Mouse (Mus musculus) limb, embryonic 11.5 days (tissue): Measurements from ENCODE around the gene Lrrc47. TPM values are rescaled to one million over a fixed set of nuclear protein-coding genes. Genes with fewer than 3 reads are reported as not detected.

ENCODE experiments used
- ATAC-seq: fragments of 200-750 bp; cut with Nextera tagmentation; 2 replicates; pipeline ENCODE4 v1.8.0; 2017; ENCODE audit warnings: low read depth; ENCODE audit not compliant: insufficient number of reproducible peaks, low FRiP score, low TSS enrichment
- DNase-seq: peaks from one replicate; pipeline ENCODE4 v3.0.0-alpha.2; 2015; ENCODE audit warnings: low spot score
- H3K27ac ChIP-seq: fragments of 300-500 bp; sonication (generic); replicated peaks from 2 replicates; pipeline ENCODE4 v1.5.1; 2014; ENCODE audit warnings: low read depth, mild to moderate bottlenecking, low read length
- H3K27me3 ChIP-seq: fragments of 300-500 bp; sonication (generic); 2 replicates; pipeline ENCODE4 v1.6.1; 2014; ENCODE audit warnings: mild to moderate bottlenecking, low read length, mixed read lengths; ENCODE audit not compliant: control insufficient read depth, insufficient read depth
- H3K36me3 ChIP-seq: fragments of 300-500 bp; sonication (generic); 2 replicates; pipeline ENCODE4 v1.6.1; 2014; ENCODE audit warnings: mild to moderate bottlenecking, low read length, moderate library complexity, mixed read lengths; ENCODE audit not compliant: control insufficient read depth, insufficient read depth
- H3K4me1 ChIP-seq: fragments of 300-500 bp; sonication (generic); 2 replicates; pipeline ENCODE4 v1.6.1; 2014; ENCODE audit warnings: low read length, mixed read lengths; ENCODE audit not compliant: control insufficient read depth, insufficient read depth
- H3K4me2 ChIP-seq: fragments of 300-500 bp; sonication (generic); 2 replicates; pipeline ENCODE4 v1.6.1; 2014; ENCODE audit warnings: low read depth, mild to moderate bottlenecking, moderate library complexity; ENCODE audit not compliant: severe bottlenecking
- H3K4me3 ChIP-seq: fragments of 300-500 bp; sonication (generic); 2 replicates; pipeline ENCODE4 v1.5.1; 2014; ENCODE audit warnings: low read depth, low read length
- H3K9ac ChIP-seq: fragments of 300-500 bp; sonication (generic); 2 replicates; pipeline ENCODE4 v1.6.1; 2014; ENCODE audit warnings: mild to moderate bottlenecking, low read length
- H3K9me3 ChIP-seq: fragments of 300-500 bp; sonication (generic); 2 replicates; pipeline ENCODE4 v1.6.1; 2016; ENCODE audit warnings: low read length; ENCODE audit not compliant: control insufficient read depth
- WGBS: fragments of 180-500 bp; shearing (Covaris S2); extraction: QIAGEN DNeasy Blood & Tissue Kit; methylation state at CpG from one replicate; pipeline ENCODE4 v1.1.7; 2014; 5-methylcytosine and 5-hydroxymethylcytosine counted together
- polyA plus RNA-seq: library from polyadenylated mRNA; unstranded; fragments of >200 nt; fragmentation: Nextera tagmentation; extraction: Ambion mirVana; gene quantifications from 2 replicates; pipeline ENCODE4 v1.2.1, GENCODE M21; 2014

Gene Lrrc47
- polyA plus RNA-seq, 1 experiment from 2014 or later = 14.9 TPM

- Histone ChIP-seq H3K4me1 (peaks cover 11% of the 10 kb centered on the region), H3K9ac (peak overlapping the region; percentile 95), H3K4me3 (peak overlapping the region; percentile 99), H3K27me3 (no peaks in the 10 kb centered on the region), H3K36me3 (peaks cover 8% of the 10 kb centered on the region; the same call in 1 of the 2 replicates), H3K4me2 (peak overlapping the region; percentile 99), H3K27ac (peak overlapping the region; percentile 36; the same call in 1 of the 2 replicates), H3K9me3 (no peaks in the 10 kb centered on the region)
- 4% methylated on average over 45 of the region's 55 CpGs for WGBS
- ATAC-seq = 0 out of 2 replicates have a peak, but pooled peaks have one; percentile 3
- DNase-seq = peak; percentile 36
These were observed 776 bp downstream of the Lrrc47 start for GRCm38 (mm10) chr4:154012132-154012882.

DNA sequence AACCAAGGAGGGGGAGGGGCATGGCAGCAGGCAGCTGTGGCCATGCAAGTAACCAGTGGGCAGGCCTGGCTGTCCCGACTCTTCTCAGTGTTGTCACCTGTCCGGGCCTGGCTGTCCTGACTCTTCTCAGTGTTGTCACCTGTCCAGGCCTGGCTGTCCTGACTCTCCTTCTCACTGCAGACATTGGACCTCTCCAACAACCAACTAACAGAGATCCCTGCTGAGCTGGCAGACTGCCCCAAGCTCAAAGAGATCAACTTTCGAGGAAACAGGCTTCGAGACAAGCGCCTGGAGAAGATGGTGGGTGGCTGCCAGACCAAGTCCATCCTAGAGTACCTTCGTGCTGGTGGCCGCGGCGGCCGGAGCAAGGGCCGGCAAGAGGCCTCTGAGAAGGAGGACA, 3.9 kb downstream of the Lrrc47 start:
- Histone ChIP-seq H3K9ac (no peak overlapping the region), H3K27ac (no peak overlapping the region), H3K4me2 (no peak overlapping the region), H3K36me3 (peaks cover 25% of the 10 kb centered on the region), H3K4me1 (peaks cover 11% of the 10 kb centered on the region), H3K27me3 (no peaks in the 10 kb centered on the region), H3K4me3 (no peak overlapping the region), H3K9me3 (no peaks in the 10 kb centered on the region)
- WGBS = 86% methylated on average over 11 of the region's 11 CpGs
- DNase-seq = no peak
- ATAC-seq = no peak

- no peaks in the 10 kb centered on the region for H3K9me3 ChIP-seq
- H3K27ac ChIP-seq = no peak overlapping the region
- no peak overlapping the region for H3K4me3 ChIP-seq
- H3K4me1 ChIP-seq = no peaks in the 10 kb centered on the region
- peak; percentile 28 for DNase-seq
- H3K36me3 ChIP-seq = peaks cover 43% of the 10 kb centered on the region
- no peak overlapping the region for H3K9ac ChIP-seq
- peaks cover 3% of the 10 kb centered on the region; the same call in 1 of the 2 replicates for H3K27me3 ChIP-seq
- no peak overlapping the region for H3K4me2 ChIP-seq
- 78% methylated on average over 7 of the region's 7 CpGs for WGBS
- no peak for ATAC-seq
These were observed 8.0 kb downstream of the Lrrc47 start for GRCm38 (mm10) chr4:154019571-154019970.

DNA sequence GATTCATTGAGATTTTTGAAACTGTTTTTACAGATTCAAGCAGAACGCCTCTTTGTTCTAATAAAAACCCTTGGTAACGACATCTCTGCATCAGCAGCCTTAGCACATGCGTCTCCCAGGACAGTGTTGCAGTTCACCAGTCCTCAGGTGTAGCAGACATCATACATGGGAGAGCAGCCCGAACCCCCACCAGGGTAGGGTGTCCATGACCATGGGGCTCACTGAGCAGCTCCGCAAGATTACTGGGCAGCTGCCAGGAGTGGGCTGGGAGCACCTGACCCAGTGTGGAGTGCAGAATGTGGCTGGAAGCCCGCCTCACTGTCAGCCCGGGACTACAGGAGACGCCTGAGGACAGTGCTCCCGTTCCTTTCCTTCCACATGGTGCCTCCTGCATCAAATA, 9.9 kb downstream of the Lrrc47 start:
- Histone ChIP-seq H3K27ac (no peak overlapping the region), H3K9ac (no peak overlapping the region), H3K27me3 (peaks cover 22% of the 10 kb centered on the region), H3K36me3 (peaks cover 36% of the 10 kb centered on the region), H3K4me2 (no peak overlapping the region), H3K9me3 (no peaks in the 10 kb centered on the region), H3K4me1 (peaks cover 8% of the 10 kb centered on the region), H3K4me3 (no peak overlapping the region)
- DNase-seq (no peak), ATAC-seq (no peak)
- 92% methylated on average over 9 of the region's 9 CpGs for WGBS

DNA sequence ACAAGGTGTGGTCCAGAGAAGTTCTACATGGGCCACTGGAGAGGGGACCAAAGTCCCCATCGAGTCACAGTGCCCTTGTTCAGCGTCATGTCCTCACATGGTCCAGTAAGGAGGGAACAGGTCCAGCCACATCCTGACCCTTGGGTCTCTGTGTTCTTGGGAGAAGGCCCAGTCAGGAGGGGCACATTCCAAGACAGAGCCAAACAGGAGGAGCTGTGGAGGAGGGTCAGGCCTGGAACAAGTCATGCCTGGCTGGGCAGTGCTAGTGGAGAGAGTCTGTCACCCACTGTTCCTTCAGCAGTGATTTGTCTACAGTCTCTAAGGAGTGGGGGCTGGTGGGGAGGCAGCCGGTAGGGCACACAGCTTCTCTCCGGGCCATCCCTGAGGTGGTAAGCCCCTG, 10.9 kb downstream of the Lrrc47 start:
- no peak overlapping the region for H3K27ac ChIP-seq
- no peaks in the 10 kb centered on the region for H3K9me3 ChIP-seq
- peaks cover 34% of the 10 kb centered on the region for H3K36me3 ChIP-seq
- 0 out of 2 replicates have a peak overlapping the region, but pooled peaks have one; percentile 12 for H3K9ac ChIP-seq
- peaks cover 8% of the 10 kb centered on the region for H3K4me1 ChIP-seq
- no peak overlapping the region for H3K4me3 ChIP-seq
- DNase-seq = no peak
- peaks cover 26% of the 10 kb centered on the region for H3K27me3 ChIP-seq
- WGBS = 84% methylated on average over 4 of the region's 4 CpGs
- H3K4me2 ChIP-seq = no peak overlapping the region
- ATAC-seq = no peak

DNA sequence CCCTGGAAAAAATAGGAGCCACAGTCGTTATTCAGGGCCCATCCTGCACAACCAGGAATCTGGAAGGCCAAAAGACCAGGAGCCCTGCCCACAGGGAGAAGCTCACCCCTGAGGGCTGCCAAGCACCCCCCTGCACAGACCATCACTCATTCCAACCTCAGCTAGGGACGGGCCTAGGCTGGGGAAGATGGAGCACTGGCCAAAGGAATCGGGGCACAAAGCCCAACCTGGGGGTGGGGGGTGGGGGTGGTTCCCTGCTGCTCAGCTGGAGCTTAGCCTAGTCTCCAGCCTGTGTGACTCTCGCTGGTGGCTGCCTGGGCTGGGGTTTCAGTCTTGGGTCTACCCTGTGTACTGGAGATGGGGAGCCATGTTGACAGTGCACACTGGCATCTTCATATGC, 11.3 kb downstream of the Lrrc47 start:
- WGBS = 42% methylated on average over 4 of the region's 4 CpGs
- Histone ChIP-seq H3K9ac (0 out of 2 replicates have a peak overlapping the region, but pooled peaks have one; percentile 12), H3K9me3 (no peaks in the 10 kb centered on the region), H3K4me3 (no peak overlapping the region), H3K36me3 (peaks cover 34% of the 10 kb centered on the region), H3K27me3 (peaks cover 26% of the 10 kb centered on the region), H3K27ac (no peak overlapping the region), H3K4me1 (peaks cover 8% of the 10 kb centered on the region), H3K4me2 (no peak overlapping the region)
- ATAC-seq (no peak), DNase-seq (no peak)

DNA sequence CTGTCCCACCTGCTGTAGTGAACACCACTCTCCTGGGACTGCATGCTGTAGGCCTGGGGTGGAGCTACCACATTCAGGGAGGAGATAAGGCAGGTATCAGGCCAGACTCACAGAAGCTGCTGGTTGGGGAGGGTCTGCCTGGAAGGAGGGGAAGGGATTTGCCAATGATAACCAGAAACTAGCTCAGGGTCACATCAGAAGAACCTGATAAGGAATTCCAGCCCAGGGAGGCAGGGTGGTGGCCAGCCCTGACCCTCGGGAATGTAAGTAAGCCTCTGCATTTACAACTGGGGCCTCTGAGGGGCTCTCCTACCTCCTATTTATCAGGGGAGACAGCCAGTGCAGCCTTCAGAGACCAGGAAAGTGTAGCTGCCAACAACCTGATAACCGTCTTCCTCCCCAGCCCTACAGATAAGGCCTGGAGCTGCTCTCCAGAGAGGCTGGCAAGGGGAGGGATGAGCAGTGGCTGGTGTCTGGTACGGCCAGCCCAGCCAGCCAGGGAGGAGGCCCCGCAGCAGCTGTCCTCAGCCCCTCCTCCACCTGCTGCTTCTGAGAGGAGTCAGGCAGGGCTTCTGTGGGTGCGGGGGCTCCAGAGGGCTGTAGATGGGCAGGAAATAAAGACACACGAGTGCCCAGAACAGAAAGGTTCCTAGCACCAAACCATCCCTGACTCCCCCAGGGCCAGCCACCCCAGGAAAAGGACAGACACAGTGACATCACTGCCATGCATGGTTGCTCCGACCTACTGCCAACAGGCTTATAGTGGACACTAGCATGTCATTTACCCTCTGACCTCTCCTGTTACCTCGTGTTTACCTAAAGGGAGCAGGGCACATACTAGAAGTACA, 12.4 kb downstream of the Lrrc47 start:
- DNase-seq = no peak
- Histone ChIP-seq H3K4me1 (peaks cover 8% of the 10 kb centered on the region), H3K9me3 (no peaks in the 10 kb centered on the region), H3K4me2 (no peak overlapping the region), H3K9ac (no peak overlapping the region), H3K27me3 (peaks cover 26% of the 10 kb centered on the region), H3K27ac (no peak overlapping the region), H3K4me3 (no peak overlapping the region), H3K36me3 (peaks cover 29% of the 10 kb centered on the region)
- WGBS = 15% methylated on average over 8 of the region's 8 CpGs
- ATAC-seq = no peak

DNA sequence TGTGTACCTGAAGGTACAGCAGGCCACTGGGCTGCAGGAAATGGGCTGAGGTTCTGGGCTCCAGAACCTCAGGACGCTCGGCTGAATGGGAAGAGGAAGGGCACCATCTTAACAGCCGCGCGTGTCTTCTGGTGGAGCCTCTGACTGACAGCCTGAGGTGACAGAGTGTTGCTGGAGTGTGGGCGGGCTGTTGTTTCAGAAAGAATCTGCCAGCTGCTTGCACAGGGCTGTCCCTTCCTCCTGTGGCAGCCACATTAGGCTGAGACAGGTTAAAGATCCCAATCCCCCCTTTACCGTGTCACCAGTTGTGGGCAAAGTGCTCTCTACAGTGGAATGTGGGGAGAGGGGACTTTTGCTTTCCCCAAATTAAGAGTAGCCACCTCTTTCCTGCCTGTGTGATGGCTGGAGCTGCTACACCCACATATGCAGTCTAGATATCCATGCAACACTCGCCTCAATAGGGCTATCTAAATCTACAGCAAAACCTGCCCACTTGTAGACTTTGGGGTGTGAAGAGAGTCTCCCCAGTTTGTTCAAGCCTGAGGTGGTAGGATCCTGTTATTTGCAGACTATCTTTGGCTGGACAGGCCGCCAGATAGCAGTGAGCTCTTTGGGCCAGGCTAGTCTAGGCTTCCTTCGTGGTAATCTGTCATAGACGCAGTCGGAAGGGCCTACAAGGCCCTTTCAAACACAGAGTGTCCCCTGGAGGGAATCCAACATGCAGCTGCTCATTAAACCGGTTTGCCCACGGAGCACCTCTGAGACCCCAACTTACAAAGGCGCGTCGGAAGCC, 13.4 kb downstream of the Lrrc47 start:
- no peak for DNase-seq
- Histone ChIP-seq H3K4me3 (no peak overlapping the region), H3K27ac (no peak overlapping the region), H3K4me1 (peaks cover 8% of the 10 kb centered on the region), H3K27me3 (peaks cover 26% of the 10 kb centered on the region), H3K9ac (no peak overlapping the region), H3K4me2 (peak overlapping the region; percentile 45; the same call in 1 of the 2 replicates), H3K36me3 (peaks cover 21% of the 10 kb centered on the region), H3K9me3 (no peaks in the 10 kb centered on the region)
- 39% methylated on average over 17 of the region's 17 CpGs for WGBS
- no peak for ATAC-seq
